Mouse (Mus musculus) ES-Bruce4 (cell line): ENCODE measurements around the gene Gm7697. TPM values are rescaled to one million over a fixed set of nuclear protein-coding genes. Genes with fewer than 3 reads are reported as not detected.
"Not testable (repeated sequence)": the region's sequence is repeated elsewhere in the genome, so short reads cannot be mapped to it uniquely, and the experiment has no call there.

Experiments used
- H3K27ac ChIP-seq: 2 replicates; pipeline ENCODE4 v1.5.1; 2012; ENCODE audit warnings: low read length, inconsistent platforms; ENCODE audit not compliant: insufficient read depth
- H3K27me3 ChIP-seq: 2 replicates; pipeline ENCODE4 v1.6.1; 2012; ENCODE audit warnings: mild to moderate bottlenecking, low read length, inconsistent platforms; ENCODE audit not compliant: control insufficient read depth, poor library complexity, insufficient read depth, severe bottlenecking
- H3K36me3 ChIP-seq: 2 replicates; pipeline ENCODE4 v1.6.1; 2012; ENCODE audit warnings: inconsistent platforms, mild to moderate bottlenecking, low read length, moderate library complexity; ENCODE audit not compliant: control insufficient read depth, poor library complexity, insufficient read depth, severe bottlenecking
- H3K4me1 ChIP-seq: one replicate; pipeline ENCODE4 v1.8.1; 2011; ENCODE audit warnings: low read length; ENCODE audit not compliant: control insufficient read depth, insufficient read depth
- H3K4me3 ChIP-seq: 2 replicates; pipeline ENCODE4 v1.5.1; 2011; ENCODE audit warnings: low read depth, mild to moderate bottlenecking, low read length
- H3K9ac ChIP-seq: 2 replicates; pipeline ENCODE4 v1.6.1; 2012; ENCODE audit warnings: low read depth, mild to moderate bottlenecking, inconsistent platforms; ENCODE audit not compliant: poor library complexity, severe bottlenecking
- H3K9me3 ChIP-seq: replicated peaks from 2 replicates; pipeline ENCODE4 v1.6.1; 2012; ENCODE audit warnings: mild to moderate bottlenecking, low read length, inconsistent platforms; ENCODE audit not compliant: control insufficient read depth, poor library complexity, insufficient read depth, severe bottlenecking
- polyA plus RNA-seq: library from polyadenylated mRNA; stranded (reverse); fragments of >200 nt; gene quantifications from 2 replicates; pipeline ENCODE4 v1.2.4, GENCODE M21; 2011; ENCODE audit warnings: low read depth; ENCODE audit not compliant: missing spikeins, insufficient read depth, insufficient read length

Gene Gm7697
- polyA plus RNA-seq, 1 experiment: not detected

GRCm38 (mm10) chr8:69474946-69475345 lies 47.8 kb downstream of the Gm7697 start:
- H3K9ac ChIP-seq, H3K4me1 ChIP-seq, H3K4me3 ChIP-seq, H3K36me3 ChIP-seq, H3K9me3 ChIP-seq, H3K27ac ChIP-seq, H3K27me3 ChIP-seq: not testable (repeated sequence)

- H3K9me3 ChIP-seq, H3K9ac ChIP-seq, H3K4me1 ChIP-seq, H3K27ac ChIP-seq, H3K27me3 ChIP-seq, H3K4me3 ChIP-seq, H3K36me3 ChIP-seq: not testable (repeated sequence)
These were observed 69.3 kb downstream of the Gm7697 start, which contains the start of gene Gm9495 for GRCm38 (mm10) chr8:69453465-69453864. Gm9495 (minus strand) TSS chr8:69453565.

Other genes starting within 250 kb of the Gm7697 start
- gene Gm9495, start 69.4 kb downstream of the Gm7697 start, polyA plus RNA-seq: not detected in 2 replicates
- 16.8 and 21.6 TPM in 2 replicates for gene Zfp868, start 102.6 kb upstream of the Gm7697 start, polyA plus RNA-seq
- gene Zfp964, start 131.5 kb upstream of the Gm7697 start, polyA plus RNA-seq: 2.2 and 2.4 TPM in 2 replicates
- gene Zfp869, start 187.7 kb upstream of the Gm7697 start, polyA plus RNA-seq: 29.1 and 33.7 TPM in 2 replicates
- 6.5 and 7.0 TPM in 2 replicates for gene Zfp963, start 227.0 kb upstream of the Gm7697 start, polyA plus RNA-seq